Mouse (Mus musculus) Patski (cell line): ENCODE data around the gene Trpm3. TPM values are rescaled to one million over a fixed set of nuclear protein-coding genes. Genes with fewer than 3 reads are reported as not detected.

Experiments
- ATAC-seq: fragments of 100-300 bp; one replicate; pipeline ENCODE4 v1.8.0; 2021
- CTCF ChIA-PET: fragments of 350-600 bp; sonication (Branson Sonifier 250); formaldehyde crosslinking; loops from one replicate; lab custom pipeline; 2022; ENCODE audit warnings: inconsistent platforms; lab: Charles Lee
- POLR2A ChIA-PET: fragments of 350-600 bp; sonication (Branson Sonifier 250); formaldehyde crosslinking; loops from one replicate; lab custom pipeline; 2022; ENCODE audit warnings: antibody characterized with exemption, inconsistent platforms; lab: Charles Lee
- DNase-seq: peaks from one replicate; pipeline ENCODE4 v3.0.0-alpha.2; 2011; ENCODE audit warnings: low read depth, low spot score
- H3K27me3 ChIP-seq: fragments of 371-371 bp; one replicate; pipeline ENCODE4 v1.5.1; 2021
- CTCF ChIP-seq: fragments of 100-300 bp; IDR thresholded peaks from one replicate; pipeline ENCODE4 v1.5.1; 2021
- in situ Hi-C: fragments of 300-500 bp; cut with MboI; formaldehyde crosslinking; loops from 3 replicates; pipeline ENCODE4 v1.11.1; 2018; ENCODE audit warnings: low pct_unique_long_range_greater_than_20kb, mixed read lengths
- polyA plus RNA-seq: library from polyadenylated mRNA; unstranded; gene quantifications from one replicate; pipeline ENCODE4 v1.2.3, GENCODE M21; 2021

Trpm3 gene
- polyA plus RNA-seq, 1 experiment from 2014 or later = 2.0 TPM

DNA sequence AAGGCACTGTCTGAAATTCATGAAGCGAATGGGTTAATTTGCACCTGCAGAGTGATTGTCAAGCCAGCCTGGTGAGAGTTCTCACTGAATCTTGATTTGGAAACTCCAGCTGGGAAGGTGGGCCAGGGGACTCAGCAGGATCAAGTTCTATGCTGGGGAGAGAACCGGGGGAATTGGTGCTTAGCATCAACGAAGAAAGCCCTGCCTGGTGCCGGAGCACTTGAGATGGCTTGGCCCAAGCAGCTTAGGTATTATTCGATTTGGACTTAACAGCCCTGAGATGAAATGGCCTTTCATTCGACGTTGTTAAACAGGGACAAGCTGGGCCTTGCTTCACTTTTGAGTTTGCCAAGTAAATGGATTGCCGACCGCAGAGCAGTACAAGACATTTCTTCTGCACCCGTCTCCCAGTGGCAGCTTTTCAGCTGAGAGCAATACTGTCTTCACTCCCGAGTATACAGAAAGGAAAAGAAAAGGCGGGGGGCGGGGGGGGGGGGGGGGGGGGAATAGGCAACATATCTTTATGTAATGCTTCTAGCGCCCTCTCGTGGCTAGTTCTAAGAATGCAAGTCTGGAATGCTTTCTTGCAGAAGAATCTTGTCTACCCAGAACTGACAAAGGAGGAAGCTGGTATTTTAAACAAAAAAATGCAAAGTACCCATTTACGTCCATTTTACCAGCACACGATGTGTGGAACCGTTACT lies 165.3 kb downstream of the Trpm3 start:
- ChIA-PET POLR2A (no interaction called here), CTCF (interaction anchor here (0.6 to 1.6 kb wide), 6 partner anchors 12 to 556 kb away, joined by 3 to 5 read pairs (median 4); partner anchors contain the start of gene Cemip2)
- TF ChIP-seq CTCF = peak; percentile 36
- in situ Hi-C loops = loop anchor here (5.0 to 10.0 kb wide), 2 partner anchors 527 to 559 kb away; partner anchors contain the start of gene Cemip2
- peaks cover 66% of the 10 kb centered on the region for H3K27me3 ChIP-seq
- ATAC-seq (no peak), DNase-seq (no peak)

DNA sequence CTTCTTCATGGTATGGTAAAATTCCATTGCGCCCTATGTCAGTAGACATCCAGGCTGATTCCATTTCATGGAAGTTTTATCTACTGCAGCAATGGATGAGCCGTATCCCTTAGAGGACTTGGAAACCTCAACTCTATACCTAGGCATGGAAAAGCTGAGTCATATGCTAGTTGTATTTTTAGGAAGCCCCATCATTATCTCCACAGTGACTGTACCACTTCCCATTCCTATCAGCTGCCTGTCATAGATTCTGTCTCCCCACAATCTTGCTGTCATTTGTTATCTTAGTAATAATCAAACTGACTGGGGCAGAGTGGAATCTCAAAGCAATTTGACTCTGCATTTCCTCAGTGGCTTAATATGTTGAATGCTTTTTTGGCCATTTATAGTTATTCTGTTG lies 169.2 kb downstream of the Trpm3 start:
- peaks cover 52% of the 10 kb centered on the region for H3K27me3 ChIP-seq
- in situ Hi-C loops = loop anchor here (5.0 to 10.0 kb wide), 2 partner anchors 563 to 736 kb away; no protein-coding TSS in a partner anchor
- CTCF ChIA-PET = no interaction called here
- ATAC-seq (no peak), DNase-seq (no peak)
- TF ChIP-seq CTCF = no peak
- POLR2A ChIA-PET = interaction anchor here (0.6 kb wide), 1 partner anchor 449 kb away, joined by 5 read pairs; no protein-coding TSS in a partner anchor

- POLR2A ChIA-PET = no interaction called here
- no peak for DNase-seq
- H3K27me3 ChIP-seq = peaks cover 70% of the 10 kb centered on the region
- in situ Hi-C loops = no loop called here
- CTCF ChIA-PET = no interaction called here
- no peak for TF ChIP-seq CTCF
- ATAC-seq = no peak
These were observed 178.5 kb downstream of the Trpm3 start for GRCm38 (mm10) chr19:22317306-22317705.

DNA sequence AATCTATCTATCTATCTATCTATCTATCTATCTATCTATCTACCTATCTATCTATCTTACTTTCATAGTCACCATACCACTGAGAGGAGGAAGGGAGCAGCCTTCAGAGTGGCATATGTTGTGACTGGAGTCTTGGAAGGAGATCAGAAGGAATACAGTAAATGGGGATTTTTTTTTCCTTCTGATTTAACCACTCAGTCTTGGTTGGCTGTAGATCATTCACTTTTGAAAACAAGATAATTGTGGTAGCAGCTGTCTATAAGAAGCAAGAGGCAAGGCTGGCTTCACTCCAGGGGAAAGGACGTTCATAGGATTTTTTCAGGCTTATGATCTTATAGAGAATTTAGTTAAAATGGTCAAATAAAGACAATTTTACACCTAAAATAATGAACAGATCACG lies 188.0 kb downstream of the Trpm3 start:
- no peak for TF ChIP-seq CTCF
- peaks cover 35% of the 10 kb centered on the region for H3K27me3 ChIP-seq
- DNase-seq (no peak), ATAC-seq (no peak)
- ChIA-PET CTCF (no interaction called here), POLR2A (no interaction called here)
- in situ Hi-C loops = no loop called here

GRCm38 (mm10) chr19:22327226-22327625 lies 188.4 kb downstream of the Trpm3 start:
- in situ Hi-C loops = no loop called here
- POLR2A ChIA-PET = no interaction called here
- CTCF ChIA-PET = no interaction called here
- H3K27me3 ChIP-seq = peaks cover 35% of the 10 kb centered on the region
- TF ChIP-seq CTCF = no peak
- ATAC-seq = no peak
- DNase-seq = no peak

GRCm38 (mm10) chr19:22336278-22336677 lies 197.4 kb downstream of the Trpm3 start:
- ChIA-PET CTCF (interaction anchor here (1.1 to 1.9 kb wide), 3 partner anchors 14 to 560 kb away, joined by 3 to 15 read pairs (median 4); no protein-coding TSS in a partner anchor), POLR2A (interaction anchor here (0.5 kb wide), 1 partner anchor 290 kb away, joined by 3 read pairs; no protein-coding TSS in a partner anchor)
- TF ChIP-seq CTCF = no peak
- peaks cover 25% of the 10 kb centered on the region for H3K27me3 ChIP-seq
- in situ Hi-C loops = loop anchor here (5.0 to 10.0 kb wide), 2 partner anchors 299 to 551 kb away; no protein-coding TSS in a partner anchor
- ATAC-seq (no peak), DNase-seq (no peak)

DNA sequence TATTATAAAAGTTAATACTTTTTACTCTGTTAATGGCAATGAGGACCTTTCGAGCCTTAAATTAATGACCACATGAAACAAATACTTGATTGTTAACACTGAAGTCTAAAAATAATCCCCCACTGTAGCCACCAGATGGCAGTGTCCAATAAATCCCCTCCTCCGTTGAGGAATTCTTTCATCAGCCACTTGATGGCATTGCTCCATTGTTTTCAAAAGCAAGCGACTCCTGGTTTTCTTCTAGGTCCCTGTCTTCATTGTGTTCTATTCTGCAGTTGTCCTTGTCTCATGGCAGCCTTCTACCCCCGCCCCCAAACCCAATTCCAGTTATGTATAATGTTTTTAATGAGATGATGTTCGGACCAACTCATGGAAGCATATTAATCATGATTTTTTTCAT lies 198.6 kb downstream of the Trpm3 start:
- ChIA-PET POLR2A (no interaction called here), CTCF (interaction anchor here (0.6 to 3.4 kb wide), 14 partner anchors 12 to 860 kb away, joined by 3 to 15 read pairs (median 4); no protein-coding TSS in a partner anchor)
- ATAC-seq (peak; percentile 88), DNase-seq (peak; percentile 19)
- peak; percentile 96 for TF ChIP-seq CTCF
- in situ Hi-C loops = loop anchor here (5.0 to 10.0 kb wide), 2 partner anchors 297 to 550 kb away; no protein-coding TSS in a partner anchor
- H3K27me3 ChIP-seq = peaks cover 32% of the 10 kb centered on the region

DNA sequence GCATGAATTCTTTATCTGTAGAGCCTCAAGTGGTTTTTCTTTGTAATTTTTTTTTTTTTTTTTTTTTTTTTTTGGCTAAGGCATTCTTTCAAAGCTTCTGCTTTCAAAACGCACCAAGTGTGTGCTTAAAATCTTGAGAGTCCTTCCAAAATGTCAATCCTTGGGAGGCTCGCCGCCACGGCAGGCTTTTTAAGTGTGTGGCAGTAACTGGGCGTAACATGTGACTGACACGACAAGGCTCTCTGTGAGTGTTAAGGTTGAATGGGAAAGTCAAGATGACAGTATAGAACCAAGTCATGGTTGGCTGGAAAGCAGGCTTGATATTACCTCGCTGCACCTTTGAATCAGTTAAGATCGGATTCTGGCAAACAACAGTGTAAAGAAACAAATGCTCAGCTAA lies 200.1 kb downstream of the Trpm3 start:
- H3K27me3 ChIP-seq = peaks cover 40% of the 10 kb centered on the region
- DNase-seq = no peak
- in situ Hi-C loops = loop anchor here (5.0 to 10.0 kb wide), 2 partner anchors 296 to 548 kb away; no protein-coding TSS in a partner anchor
- ChIA-PET POLR2A (interaction anchor here (0.6 kb wide), 1 partner anchor 313 kb away, joined by 4 read pairs; no protein-coding TSS in a partner anchor), CTCF (interaction anchor here (1.2 to 3.4 kb wide), 2 partner anchors 11 to 14 kb away, joined by 3 to 13 read pairs; no protein-coding TSS in a partner anchor)
- ATAC-seq = no peak
- TF ChIP-seq CTCF = no peak

DNA sequence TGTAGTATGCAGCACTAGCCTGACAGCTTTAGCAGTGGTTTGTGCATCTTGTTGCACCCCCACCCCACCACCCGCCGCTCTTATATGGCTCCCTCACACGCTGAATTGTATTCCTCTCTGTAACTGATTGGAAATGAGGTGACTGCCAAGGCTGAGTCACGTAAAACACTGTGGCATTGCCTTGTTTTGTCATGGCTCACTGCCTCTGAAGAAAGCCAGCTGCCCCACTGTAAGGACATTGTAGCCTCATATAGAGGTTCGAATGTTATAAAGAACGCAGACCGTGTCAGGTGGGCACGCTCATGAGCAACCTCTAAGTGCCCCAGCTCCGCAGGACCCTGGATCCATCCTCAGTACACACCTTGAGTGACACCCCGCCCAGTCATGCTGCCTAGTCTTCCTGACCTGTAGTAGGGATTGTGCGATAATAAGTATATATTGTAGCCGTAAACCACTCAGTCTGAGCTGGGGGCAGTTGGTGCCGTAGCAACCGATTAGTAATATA lies 215.2 kb downstream of the Trpm3 start:
- no peak for DNase-seq
- CTCF ChIA-PET = interaction anchor here (1.3 kb wide), 1 partner anchor 47 kb away, joined by 3 read pairs; no protein-coding TSS in a partner anchor
- peaks cover 38% of the 10 kb centered on the region for H3K27me3 ChIP-seq
- no peak for TF ChIP-seq CTCF
- ATAC-seq = no peak
- in situ Hi-C loops = no loop called here
- POLR2A ChIA-PET = no interaction called here

DNA sequence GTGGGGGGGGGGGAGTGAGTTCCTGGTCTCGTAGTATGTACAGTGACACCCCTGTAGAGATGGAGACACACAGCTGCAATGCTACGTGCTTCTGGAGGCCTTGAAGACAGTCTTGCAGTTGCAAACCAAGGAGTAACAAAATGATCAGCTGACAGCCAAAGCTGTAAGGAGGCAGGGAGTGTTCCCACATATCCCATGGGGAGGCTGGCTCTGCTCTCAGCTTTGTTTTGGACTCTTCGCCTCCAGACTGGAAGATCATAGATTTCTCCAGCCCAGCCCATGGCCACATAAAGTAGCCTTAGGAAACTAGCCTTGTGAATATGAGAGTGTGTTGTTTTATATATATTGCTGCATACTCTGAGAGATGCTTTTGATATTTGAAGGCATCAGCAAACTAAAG lies 248.0 kb downstream of the Trpm3 start:
- no peak for TF ChIP-seq CTCF
- H3K27me3 ChIP-seq = peaks cover 26% of the 10 kb centered on the region
- POLR2A ChIA-PET = no interaction called here
- ATAC-seq = no peak
- in situ Hi-C loops = no loop called here
- DNase-seq = no peak
- CTCF ChIA-PET = interaction anchor here (1.1 kb wide), 1 partner anchor 21 kb away, joined by 3 read pairs; no protein-coding TSS in a partner anchor
